Mouse (Mus musculus) ovary, postnatal 14 days (tissue): ENCODE data around the gene Kdm4a.

Source experiments
- DNase-seq: peaks from one replicate; pipeline ENCODE4 v3.0.0; 2022; ENCODE audit warnings: low spot score

Kdm4a gene

DNA sequence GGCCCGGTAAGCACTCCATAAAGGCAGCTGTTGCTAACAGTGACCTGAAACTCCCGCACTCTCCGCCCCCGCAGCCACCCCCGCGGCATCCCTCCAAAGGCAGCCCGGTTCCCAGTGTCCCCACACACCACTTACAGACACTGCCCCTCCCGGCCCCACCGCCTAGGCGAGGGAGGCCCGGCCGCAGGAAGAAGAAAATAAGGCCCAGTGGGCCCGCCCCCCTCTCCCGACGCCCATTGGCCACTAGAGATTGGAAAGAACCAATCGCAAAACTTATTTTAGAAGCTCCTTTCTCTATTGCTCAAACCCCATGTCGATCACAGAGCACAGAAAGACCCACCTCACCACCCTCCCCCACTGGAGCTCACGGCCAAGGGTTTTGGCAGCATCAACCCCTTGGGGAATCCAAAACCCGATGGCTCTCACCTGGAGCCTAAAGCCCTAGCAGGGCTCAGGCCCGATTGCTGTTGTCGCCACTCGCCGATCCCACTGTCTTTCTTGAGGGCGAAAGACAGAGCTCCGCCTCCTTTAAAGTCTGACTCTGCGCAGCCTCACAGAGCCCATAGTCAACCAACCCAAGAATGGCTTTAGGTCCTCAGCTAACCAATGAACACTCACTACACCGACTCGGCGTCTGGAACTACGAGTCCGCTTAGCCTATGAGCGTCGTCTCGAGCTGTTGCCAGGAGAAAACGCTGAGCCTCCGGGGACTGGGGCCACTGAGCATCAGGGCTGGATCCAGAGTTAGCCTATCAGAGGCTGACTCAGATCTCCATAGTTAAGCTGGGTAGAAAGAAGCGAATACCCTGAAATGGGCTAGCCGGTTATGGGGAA lies at the start of gene Kdm4a:
Kdm4a (minus strand) TSS at position 577 of the 834 bp plus-strand sequence.
- peak; percentile 78 for DNase-seq

DNA sequence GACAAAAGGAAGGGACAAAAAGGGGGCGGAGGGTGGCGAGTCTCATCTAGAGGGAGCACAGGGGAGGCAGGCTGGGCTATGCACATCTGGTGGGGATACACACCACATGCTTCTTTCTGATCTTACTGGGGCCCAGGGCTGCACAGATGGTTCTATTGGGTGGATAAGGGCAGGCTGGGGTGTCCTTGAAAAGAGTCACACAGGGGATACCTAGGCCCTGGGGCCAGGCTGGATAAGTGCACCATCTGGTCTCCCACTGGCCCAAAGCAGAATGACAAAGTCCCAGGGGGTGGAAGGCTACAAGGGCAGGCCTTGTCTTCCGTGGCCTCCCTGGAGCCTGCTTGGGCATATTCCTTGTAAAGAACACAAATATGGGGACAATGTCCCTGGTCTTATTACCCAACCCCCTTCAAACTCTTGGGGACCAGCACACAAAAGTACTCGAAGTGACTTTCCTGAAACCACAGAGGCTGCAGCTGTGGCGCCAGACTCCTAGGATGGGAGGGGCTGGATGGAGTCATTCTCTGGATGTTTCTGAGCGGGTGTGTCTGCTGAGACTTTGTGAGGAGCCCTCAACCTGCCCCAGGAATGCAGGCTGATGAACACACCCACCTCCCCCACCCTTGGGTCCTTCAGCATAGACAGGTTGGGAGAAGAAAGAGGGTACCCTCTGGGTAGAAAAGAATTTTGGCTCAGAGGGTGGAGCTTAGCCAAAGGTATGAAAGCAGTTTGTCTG lies 49.4 kb upstream of the Kdm4a start:
- no peak for DNase-seq

DNA sequence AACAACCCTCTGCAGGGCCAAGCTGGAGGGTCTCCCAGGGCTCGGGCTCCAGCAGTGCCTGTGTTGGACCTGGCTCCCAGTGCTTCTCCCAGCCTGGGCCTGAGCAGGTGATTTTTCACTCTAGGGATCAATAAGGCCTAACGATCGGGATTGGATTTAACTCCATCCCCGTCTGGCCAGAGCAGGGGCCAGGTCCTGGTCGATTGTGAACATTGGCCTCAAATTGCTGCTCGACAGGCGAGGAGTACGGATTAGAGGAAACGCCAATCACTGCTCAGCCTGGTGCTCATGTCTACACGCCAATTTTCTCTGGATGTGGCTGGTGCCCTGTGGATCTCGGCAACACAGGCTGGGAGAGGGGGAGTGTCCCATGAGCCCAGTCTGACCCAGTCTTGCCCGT lies 47.6 kb upstream of the Kdm4a start:
- no peak for DNase-seq

DNA sequence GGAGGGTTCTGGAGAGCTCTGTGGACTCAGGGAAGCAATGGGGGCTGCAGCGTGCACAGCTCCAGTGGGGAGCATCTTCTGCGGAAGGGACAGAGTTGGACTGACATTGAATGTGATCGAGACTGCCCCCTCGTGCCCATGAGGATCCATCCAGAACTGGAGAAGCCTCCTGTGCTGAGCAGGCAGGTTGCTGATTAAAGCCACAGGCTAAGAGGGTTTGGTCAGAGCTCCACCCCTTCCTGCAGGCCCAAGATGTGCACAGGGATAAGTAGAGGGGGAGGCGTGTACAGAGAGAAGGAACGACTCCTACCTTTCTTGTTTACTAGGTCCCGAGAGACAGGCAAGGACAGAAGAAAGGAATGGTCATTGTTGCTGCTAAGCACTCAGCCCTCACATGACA lies 41.4 kb upstream of the Kdm4a start:
- DNase-seq: no peak

DNA sequence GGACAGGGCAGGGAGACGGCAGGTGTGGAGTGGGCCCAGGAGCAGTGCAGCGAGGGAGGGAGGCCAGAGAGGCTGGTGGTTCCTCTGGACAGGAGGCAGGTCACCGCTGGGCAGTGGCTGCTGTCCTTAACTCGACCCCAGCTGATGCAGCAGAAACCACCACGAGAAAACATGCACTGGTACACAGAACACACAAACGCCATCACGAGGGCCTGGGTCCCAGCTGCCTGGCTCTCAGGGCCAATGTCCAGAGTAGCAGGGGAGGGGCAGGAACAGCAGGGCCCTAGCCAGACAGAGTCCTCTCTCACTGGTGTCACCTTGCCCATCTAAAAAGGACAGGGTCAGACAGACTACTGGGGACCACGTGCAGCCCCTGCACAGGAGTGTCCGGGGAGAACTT lies 40.9 kb upstream of the Kdm4a start:
- no peak for DNase-seq

DNA sequence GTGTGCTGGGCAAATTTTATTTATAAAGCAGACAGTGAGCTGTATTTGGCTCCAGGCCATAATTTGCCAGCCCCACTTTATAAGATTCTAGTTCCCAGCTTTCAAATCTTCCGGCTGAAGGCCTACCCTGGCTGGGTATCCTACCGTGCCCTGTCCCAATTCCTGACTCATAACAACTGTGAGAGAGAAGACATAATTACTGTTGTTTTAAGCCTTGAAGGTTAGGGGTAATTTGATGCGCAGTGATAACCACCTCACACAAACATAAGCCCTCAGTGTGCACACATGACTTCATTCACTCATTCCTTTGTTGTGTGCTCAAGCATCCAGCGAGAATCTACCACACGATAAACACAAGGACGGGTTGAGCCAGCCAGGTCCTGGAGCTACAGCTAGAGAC lies 39.6 kb upstream of the Kdm4a start:
- DNase-seq: no peak

DNA sequence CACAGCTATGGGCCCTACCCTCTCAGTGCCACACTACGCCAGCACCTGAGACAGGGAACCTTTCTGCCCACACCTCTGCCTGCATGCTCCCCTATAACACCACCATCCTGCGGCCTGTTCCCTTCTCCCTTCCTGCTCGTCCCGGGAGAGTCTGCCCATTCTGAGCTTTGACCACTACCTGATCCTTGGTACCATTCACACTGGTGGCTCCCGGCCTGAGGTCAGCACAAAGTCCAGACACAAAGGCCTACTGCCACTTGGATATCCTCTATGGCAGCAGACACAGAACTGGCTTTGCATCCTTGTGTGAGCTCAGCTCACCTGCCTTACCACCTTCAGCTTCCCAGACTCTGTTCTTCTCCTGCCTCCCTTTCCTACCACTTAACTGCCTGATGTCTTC lies 38.7 kb upstream of the Kdm4a start:
- no peak for DNase-seq

DNA sequence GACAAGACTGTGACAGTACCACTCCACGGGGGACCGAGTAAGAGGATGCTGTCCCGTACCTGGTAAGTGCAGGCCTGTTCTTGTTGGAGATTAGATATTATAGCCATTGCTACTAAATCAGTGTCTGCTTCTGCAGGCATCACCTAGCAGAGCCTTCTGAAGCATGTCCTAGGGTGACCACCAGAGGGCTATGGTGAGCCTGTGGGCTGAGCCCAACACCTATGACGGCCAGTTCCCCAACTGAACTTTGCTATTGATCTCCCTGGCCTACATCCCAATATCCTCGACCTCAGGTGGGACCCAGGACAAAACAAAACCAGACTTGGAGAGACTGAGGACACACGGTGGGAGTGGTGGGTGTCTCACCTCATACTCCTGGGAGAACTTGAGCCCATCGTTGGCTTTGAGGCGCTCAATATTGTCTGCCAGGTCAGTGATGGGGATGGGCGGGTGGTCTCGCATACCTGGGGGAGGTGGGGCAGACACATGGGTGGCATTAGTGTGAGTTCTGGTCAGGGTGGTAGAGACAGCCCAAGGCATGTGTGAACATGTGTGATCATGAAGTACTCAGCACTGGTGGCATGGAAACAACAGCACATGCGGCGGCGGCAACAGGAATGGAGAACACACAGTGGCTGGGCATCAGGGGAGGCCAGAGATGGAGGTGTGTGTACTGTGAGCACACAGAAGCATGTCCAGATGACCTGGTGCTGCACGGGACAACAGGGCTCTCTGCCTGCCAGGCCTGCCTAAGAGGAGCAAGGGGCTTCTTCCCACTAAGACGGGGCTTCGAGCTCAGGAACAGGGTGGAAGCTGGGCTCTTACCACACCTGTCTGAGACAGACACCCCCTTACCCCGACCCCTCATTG lies 37.1 kb upstream of the Kdm4a start:
- peak; percentile 41 for DNase-seq

DNA sequence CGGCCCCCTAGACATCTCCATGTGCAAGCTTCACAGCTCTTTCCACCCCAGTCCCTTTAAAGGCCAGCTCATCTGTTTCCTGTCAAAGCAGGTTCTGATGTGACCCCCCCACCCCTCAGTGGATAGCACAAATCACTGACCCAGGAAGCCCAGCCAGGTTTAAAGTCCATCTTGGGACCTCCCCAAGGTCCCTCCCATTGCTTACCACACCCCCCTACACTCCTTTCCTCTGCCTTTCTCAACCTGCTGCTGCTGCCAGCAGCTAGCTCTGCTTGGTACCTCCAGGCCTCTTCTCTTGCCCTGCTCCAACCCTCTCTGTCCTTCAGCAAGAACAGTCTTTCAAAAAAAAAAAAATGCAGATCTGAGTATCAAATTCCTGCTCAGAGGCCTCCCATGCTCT lies 35.0 kb upstream of the Kdm4a start:
- DNase-seq: no peak

DNA sequence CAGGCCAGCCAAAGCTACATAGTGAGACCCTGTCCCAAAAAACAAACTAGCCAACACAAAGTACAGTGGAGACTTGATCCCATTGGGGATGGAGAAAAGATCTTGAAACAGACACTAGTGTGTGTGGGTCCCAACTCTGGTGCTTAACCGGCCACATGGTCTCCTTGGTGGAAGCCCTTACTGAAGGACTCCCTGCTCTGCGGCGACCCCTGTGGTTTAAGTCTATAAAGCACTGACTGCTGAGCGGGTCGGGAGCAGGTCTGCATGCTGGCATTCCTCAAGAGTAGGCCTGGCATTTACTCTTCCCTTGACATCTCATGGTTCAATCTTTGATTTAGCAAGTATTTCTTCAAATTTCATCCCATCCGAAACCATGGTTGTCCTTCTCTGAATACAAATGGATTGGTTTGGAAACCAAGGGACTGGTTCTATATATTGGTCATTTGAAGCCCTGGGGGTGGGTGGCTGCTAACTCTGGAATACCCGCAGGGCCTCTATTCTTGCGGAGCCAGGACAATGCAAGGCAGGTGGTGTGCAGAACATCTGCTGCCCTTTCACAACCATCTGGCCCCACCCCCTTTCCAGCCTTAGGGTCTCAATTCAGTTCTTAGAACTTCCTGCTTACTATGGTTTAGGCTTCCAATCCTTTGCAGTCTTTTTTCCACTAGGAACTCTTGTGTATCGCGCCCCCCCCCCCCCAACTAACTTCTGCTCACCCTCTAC lies 27.2 kb upstream of the Kdm4a start:
- DNase-seq: no peak

DNA sequence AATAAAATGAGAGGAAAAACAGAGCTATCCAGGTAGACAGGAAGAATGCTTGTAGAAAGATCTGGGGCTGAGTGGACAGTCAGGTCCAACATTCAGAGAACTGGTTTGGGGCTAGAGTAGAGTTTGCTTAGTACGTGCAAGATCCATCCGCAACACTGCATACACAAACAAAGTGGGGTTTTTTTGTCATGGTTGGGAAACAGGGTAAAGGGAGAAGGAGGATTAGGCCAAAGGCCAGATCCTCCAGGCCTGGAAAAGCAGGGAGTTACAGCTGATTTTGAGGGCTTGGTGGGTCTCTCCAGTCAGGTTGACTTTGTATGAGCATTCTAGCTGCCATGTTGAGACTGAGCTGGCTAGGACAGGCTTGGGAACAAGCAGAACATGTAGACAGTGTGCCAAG lies 26.1 kb upstream of the Kdm4a start:
- no peak for DNase-seq

DNA sequence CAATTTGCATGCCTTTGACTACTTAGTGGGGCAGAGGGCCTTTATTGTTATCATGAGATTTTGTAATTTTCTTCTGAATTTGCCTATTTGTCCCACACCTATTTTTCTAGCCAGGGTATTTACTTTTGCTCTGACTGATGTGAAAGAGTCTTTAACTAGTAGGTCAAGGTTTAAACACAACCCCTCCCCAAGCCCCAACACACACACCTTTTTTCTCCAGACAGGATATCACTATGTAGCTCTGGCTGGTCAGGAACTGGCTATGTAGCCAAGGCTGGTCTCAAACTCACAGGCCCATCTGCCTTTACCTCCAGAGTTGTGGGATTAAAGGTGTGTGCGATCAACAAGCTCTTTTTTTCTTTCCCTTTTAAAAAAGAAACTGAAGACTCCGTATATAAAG lies 19.2 kb upstream of the Kdm4a start:
- no peak for DNase-seq

DNA sequence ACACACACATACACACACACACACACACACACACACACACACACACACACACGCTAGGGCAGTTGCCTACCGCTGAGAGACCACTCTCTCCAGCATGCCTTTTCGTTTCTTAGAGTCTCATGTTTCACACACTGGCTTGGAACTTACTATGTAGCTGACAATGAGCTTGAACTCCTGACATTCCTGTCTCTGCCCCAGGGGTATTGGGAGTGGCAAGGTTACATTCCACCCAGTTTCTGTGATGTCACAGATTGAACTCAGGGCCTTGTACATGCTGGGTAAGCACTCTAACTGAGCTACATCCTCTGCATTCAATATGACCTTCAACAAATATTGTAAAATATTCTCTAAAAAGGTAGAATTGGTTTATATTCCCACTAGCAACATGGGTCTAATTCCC lies 18.8 kb upstream of the Kdm4a start:
- DNase-seq: no peak

DNA sequence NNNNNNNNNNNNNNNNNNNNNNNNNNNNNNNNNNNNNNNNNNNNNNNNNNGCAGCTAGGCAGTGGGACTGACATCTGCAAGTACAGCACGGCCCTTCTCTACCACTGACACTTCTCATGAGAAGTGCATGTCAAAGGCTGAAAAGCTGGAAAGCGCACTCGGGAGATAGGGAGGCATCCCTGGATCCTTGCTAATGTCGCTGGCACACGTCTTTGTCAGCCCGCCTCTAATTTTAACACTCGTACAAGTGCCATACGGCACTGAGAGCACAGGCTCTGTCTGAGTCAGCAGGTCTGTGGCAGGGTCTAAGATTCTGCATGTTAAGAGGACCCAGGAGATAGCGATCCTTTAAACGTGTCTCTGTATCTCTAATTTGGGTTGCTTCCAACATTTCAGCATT lies 16.3 kb upstream of the Kdm4a start:
- DNase-seq: no peak

DNA sequence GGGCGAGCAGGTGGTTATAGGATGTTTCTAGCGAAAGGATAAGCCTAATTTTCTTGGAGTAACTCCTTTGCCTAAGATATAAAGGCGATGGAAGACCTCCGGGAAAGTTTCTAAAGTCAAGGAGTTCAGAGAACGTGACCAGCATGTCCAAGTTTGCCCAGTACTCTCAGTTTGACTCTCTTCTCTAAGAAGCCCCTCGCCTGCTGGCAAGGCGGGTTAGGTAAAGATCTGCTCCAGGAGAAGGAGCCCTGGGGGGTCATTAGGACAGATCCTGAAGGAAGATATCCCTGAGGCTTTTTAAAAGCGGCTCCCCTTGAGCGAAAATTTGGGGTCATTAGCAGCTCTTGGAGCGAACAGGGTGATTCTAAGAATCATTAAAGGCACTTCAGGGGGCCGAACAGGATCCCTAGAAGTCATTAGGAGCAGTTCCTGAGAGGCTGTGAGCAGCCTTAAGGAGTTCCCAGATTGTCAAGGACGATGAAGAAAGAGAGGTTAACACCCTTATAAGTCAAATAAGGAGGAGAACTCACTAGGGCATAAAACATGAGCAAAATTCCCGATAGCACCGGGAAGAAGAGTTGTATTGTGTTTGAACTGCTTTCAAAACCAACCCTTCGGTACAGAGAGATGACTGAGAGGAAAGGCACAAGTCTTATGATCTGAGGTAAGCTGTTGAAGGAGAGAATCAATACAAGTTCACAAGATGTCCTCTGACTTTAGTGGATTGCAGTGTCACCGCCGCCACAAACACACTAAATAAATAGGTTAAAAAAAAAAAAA lies 648 bp upstream of the Kdm4a start:
- DNase-seq: peak; percentile 17

DNA sequence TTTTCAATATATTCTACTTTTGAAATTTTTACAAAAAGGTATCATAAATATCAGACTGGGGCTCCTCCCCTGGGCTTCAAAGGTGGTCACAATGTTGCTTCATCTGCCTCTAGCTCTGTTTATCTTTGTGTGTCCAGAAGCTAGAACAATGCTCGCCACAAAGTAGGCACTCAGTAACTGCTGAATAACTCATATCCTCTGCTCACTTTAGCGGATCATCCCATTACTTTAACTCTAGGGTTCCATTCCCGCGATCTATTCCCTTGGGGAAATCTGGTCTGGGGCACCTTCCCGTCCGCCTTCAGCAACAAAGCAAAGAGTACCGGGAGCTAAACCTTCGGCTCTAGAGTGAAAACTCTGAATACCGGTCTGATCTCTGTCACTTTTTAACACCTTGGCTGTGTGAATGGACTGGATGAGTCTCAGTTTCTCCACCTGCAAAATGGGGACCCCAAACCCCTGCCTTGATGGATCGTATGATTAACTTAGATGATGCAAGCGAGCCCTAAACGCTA lies 834 bp downstream of the Kdm4a start:
- DNase-seq: no peak

DNA sequence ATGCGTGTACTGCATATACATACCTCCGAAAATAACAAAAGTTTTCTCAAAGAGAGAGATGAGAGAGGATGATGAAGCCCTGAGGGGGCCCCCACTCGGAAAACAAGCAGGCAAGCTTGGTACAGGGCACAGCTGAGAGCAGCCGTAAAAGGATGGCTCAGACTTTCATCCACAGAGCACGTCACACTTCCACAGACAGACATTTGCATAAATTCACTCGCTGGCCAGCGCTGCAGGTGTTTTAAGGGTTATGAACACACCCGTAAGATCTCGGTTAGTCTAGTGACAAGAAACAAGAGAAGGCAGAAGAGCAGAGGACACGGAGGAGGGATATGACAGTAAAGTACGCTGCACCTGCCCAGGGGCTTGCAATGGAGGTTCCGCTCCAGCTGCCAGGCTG lies 7.4 kb downstream of the Kdm4a start:
- no peak for DNase-seq

DNA sequence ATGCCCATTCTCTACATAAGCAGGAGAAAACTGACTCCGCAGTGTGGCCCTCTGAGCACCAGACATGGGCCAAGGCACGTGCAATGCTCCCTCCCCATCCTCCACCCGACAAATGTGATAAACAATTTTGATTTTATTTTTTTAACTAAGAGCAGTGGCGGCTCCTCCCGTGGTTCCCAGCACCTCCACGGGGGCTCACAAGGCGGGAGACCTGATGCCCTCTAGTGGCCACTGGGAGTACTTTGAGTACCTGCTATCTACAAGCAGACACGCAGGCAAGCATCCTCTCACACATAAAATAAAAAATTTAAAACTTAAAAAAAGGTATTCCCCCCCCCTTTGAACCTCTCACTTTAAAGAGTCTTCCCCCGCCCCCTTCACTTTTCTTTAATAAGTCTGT lies 8.8 kb downstream of the Kdm4a start:
- no peak for DNase-seq

DNA sequence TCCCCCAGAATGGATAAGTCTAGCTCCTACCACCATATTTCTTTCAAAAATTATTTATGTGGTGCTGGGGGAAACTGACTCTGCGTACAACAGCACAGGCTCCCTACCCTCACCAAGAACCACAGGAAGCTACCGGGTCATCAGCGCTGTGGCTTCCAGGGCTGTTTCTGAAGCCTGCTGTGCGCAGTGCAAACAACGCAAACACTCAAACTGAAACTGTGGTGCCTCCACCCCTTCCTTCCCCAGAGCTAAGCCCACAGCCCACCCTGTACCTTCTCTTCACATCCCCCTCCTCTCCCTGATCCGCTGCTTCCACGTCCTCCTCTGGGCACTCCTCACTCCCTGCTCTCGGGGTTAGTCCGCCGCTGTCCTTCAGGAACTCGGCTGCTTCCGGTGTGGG lies 17.7 kb downstream of the Kdm4a start:
- DNase-seq: no peak

DNA sequence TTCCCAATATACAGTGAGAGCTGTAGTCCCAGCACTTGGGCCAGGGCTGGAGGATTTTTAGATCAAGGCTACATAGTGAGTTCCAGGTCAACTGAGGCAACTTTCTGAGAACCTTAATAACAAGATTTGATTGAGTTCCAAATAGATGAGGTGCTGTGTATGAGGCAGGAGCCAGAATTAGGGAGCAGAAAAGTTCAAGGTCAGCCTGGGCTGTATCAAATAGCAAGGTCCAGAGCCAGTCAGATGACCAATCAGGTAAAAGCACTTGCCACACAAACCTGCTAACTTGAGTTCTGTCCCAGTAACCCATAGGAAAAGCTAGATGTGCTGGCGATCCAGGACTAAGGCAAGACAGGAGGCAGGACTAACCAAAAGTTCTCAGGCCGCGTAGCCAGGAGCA lies 22.2 kb downstream of the Kdm4a start:
- no peak for DNase-seq

DNA sequence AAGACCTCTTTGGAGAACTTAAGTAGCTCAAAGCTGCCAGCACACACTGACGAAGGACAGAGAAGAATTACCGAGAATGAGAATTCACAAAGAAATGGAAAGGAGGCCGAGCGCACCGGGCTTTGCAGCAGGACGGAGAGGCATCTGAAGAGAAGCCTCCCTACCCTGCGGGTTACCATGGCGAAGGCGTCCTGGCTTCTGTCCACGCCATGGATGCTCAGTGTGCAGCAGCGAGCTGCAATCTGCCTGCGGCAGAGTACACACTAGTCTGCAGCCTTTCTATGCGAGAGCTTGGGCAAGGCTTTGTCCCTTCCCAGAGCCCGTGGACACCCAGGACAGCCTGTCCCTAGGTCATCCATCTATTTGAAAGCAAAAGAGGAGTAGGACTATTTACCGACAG lies 23.3 kb downstream of the Kdm4a start:
- DNase-seq: no peak
